7 mouse cellular contexts compared by ENCODE assay signal in the genomic region with DNA sequence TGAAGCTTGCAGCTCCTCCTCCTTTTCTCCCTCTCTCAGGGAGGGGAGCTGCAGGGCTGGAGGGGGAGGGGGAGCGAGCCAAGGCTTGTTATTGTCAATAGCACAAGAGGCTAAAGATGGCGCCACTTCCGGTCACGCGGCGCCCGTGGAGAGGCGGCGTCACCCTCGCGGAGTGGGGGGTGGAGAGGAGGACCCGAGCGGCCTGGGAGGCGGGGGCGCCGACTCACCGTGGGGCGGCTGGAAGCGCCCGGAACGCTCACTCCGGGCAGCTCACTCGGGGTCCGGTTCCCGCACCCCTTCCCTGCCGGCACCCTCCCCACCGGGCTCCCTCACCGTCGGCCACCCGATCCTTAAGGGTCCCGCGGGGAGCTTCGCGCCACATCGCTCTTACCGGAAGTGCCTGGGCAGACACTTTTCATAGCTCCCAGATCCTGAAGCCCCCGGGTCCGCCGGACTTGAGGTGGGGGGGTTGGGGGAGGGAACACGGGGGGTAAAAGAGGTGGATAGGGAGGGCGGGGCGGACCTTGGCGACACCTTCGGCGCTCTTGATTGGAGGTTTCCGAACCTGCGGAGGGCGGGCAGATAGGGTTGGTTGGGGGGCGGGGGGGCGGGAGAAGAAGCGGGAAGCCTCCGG. TPM values are rescaled to one million over a fixed set of nuclear protein-coding genes. Genes with fewer than 3 reads are reported as not detected.
DNase-seq lines count a peak whose midpoint lies in the region; ATAC-seq and TF ChIP-seq lines count a peak whose summit lies in the region.

No protein-coding gene starts in this region.

- WGBS in intestine, postnatal 0 days, result 20% methylated on average over 32 of the region's 52 CpGs
- 23% methylated on average over 40 of the region's 52 CpGs for WGBS in midbrain, embryonic 12.5 days
- WGBS in small intestine, adult 2 months, result 10% methylated on average over 49 of the region's 52 CpGs

- peak overlapping the region; percentile 95 for H3K27ac ChIP-seq in intestine, postnatal 0 days (ENCODE audit: low read depth, low read length)
- H3K27ac ChIP-seq in midbrain, embryonic 12.5 days (replicated peaks), result peak overlapping the region; percentile 91
- H3K27ac ChIP-seq in small intestine, adult 2 months (ENCODE audit: insufficient read depth, low read depth, low read length), result peak overlapping the region; percentile 89

- no peaks in the 10 kb centered on the region for H3K36me3 ChIP-seq in intestine, postnatal 0 days (ENCODE audit: control insufficient read depth, insufficient read depth)
- H3K36me3 ChIP-seq in midbrain, embryonic 12.5 days, result peaks cover 9% of the 10 kb centered on the region; the same call in 1 of the 2 replicates
- 0 out of 2 replicates have a peak, but pooled peaks cover 2% of the 10 kb centered on the region for H3K36me3 ChIP-seq in small intestine, adult 2 months (ENCODE audit: control insufficient read depth, insufficient read depth, low read length)

- 0 out of 2 replicates have a peak, but pooled peaks have one; percentile 28 for TF ChIP-seq POLR2A in small intestine, adult 2 months (IDR thresholded peaks at IDR 0.05; ENCODE audit: low read depth, low read length)

- peak overlapping the region; percentile 62 for H3K4me2 ChIP-seq in intestine, postnatal 0 days (replicated peaks; ENCODE audit: low read depth)
- peak overlapping the region; percentile 61 for H3K4me2 ChIP-seq in midbrain, embryonic 12.5 days (replicated peaks)

- TF ChIP-seq CTCF in intestine, postnatal 0 days (IDR thresholded peaks at IDR 0.05; ENCODE audit: low read depth), result no peak
- TF ChIP-seq CTCF in small intestine, adult 2 months (IDR thresholded peaks at IDR 0.05; ENCODE audit: extremely low read depth, insufficient read length, insufficient replicate concordance, low read depth, low read length), result no peak

- no peaks in the 10 kb centered on the region for H3K9me3 ChIP-seq in intestine, postnatal 0 days (ENCODE audit: control insufficient read depth)
- no peaks in the 10 kb centered on the region for H3K9me3 ChIP-seq in midbrain, embryonic 12.5 days

- H3K27me3 ChIP-seq in intestine, postnatal 0 days (replicated peaks; ENCODE audit: control insufficient read depth, insufficient read depth, low read length), result no peaks in the 10 kb centered on the region
- H3K27me3 ChIP-seq in midbrain, embryonic 12.5 days, result no peaks in the 10 kb centered on the region
- no peaks in the 10 kb centered on the region for H3K27me3 ChIP-seq in small intestine, adult 2 months (ENCODE audit: control insufficient read depth, insufficient read depth, low read length)

- peak; percentile 88 for DNase-seq in adrenal gland, adult 8-10 months
- peak; percentile 84 for DNase-seq in embryo, embryonic 9.5 days (ENCODE audit: extremely low spot score)
- DNase-seq in gastrocnemius, postnatal 4 days (ENCODE audit: low spot score in 2 of 2), result peak; percentile 77 to 84
- DNase-seq in left cerebral cortex, postnatal 4 days, result peak; percentile 90

- peak overlapping the region; percentile 59 for H3K4me3 ChIP-seq in intestine, postnatal 0 days (ENCODE audit: low read depth, low read length)
- H3K4me3 ChIP-seq in midbrain, embryonic 12.5 days, result peak overlapping the region; percentile 55
- H3K4me3 ChIP-seq in small intestine, adult 2 months (ENCODE audit: low read depth, low read length), result peak overlapping the region; percentile 94

- intact Hi-C loops in left cerebral cortex, postnatal 4 days (cut with DNase I), result no loop called here

- peak; percentile 92 for ATAC-seq in intestine, postnatal 0 days
- ATAC-seq in midbrain, embryonic 12.5 days (ENCODE audit: low FRiP score, low read depth), result peak; percentile 94

- H3K4me1 ChIP-seq in intestine, postnatal 0 days (replicated peaks; ENCODE audit: control insufficient read depth, insufficient read depth, low read length), result no peaks in the 10 kb centered on the region
- 0 out of 2 replicates have a peak, but pooled peaks cover 2% of the 10 kb centered on the region for H3K4me1 ChIP-seq in midbrain, embryonic 12.5 days
- H3K4me1 ChIP-seq in small intestine, adult 2 months (ENCODE audit: control insufficient read depth, insufficient read depth, insufficient read length, low read length), result no peaks in the 10 kb centered on the region

- H3K9ac ChIP-seq in intestine, postnatal 0 days (ENCODE audit: low read depth, low read length), result peak overlapping the region; percentile 78
- peak overlapping the region; percentile 52 for H3K9ac ChIP-seq in midbrain, embryonic 12.5 days (replicated peaks)

RNA-seq across cellular contexts. Expression of gene Cul4b, which starts 11.3 kb away (rescaled TPM):
- 10 to 100 TPM; 39.7 to 43.5 (median 41.5) TPM for total RNA-seq in adrenal gland, adult 8-10 months (2022)
- 10 to 100 TPM; 19.8 to 21.2 TPM for total RNA-seq in gastrocnemius, postnatal 4 days (2021)
- polyA plus RNA-seq in intestine, postnatal 0 days (2015; fragmentation: Nextera tagmentation; extraction: Ambion mirVana), result 12.7 and 12.9 TPM in 2 replicates
- 10 to 100 TPM; 34.2 to 37.8 TPM for total RNA-seq in left cerebral cortex, postnatal 4 days (2021)
- polyA plus RNA-seq in midbrain, embryonic 12.5 days (2016; fragmentation: Nextera tagmentation; extraction: Ambion mirVana), result 29.7 and 31.3 TPM in 2 replicates
- 0.52 and 0.75 TPM in 2 replicates for polyA plus RNA-seq in small intestine, adult 2 months (2012; rRNA removed)

RNA-seq across cellular contexts. Expression of gene Mcts1, which starts 35.7 kb away (rescaled TPM):
- 10 to 100 TPM; 67.1 to 79.3 (median 72.5) TPM for total RNA-seq in adrenal gland, adult 8-10 months (2022)
- total RNA-seq in gastrocnemius, postnatal 4 days (2021), result 10 to 100 TPM; 38.4 to 45.0 TPM
- polyA plus RNA-seq in intestine, postnatal 0 days (2015; fragmentation: Nextera tagmentation; extraction: Ambion mirVana), result 93.5 and 94.7 TPM in 2 replicates
- 10 to 100 TPM; 98.1 to 99.0 TPM for total RNA-seq in left cerebral cortex, postnatal 4 days (2021)
- polyA plus RNA-seq in midbrain, embryonic 12.5 days (2016; fragmentation: Nextera tagmentation; extraction: Ambion mirVana), result 110 and 118 TPM in 2 replicates
- 1.1 and 2.0 TPM in 2 replicates for polyA plus RNA-seq in small intestine, adult 2 months (2012; rRNA removed)

Comparison
In these comparisons a context has a peak if more than half of its experiments do, and no peak if none do; other contexts are left out.
1. Peak in every context shown above with its lines: DNase-seq, ATAC-seq, H3K4me3 ChIP-seq and H3K27ac ChIP-seq.